Mouse (Mus musculus) erythroblast, embryonic 14.5 days (primary cell): ENCODE measurements at regions not wholly inside any gene's neighbourhood (a gene's known extent, or its start where the extent isn't known, plus 50 kb on each side); places are given as distances from the start of the nearest gene placed in this dataset.

Experiments
- GATA1 ChIP-seq: IDR thresholded peaks from 2 replicates; pipeline ENCODE4 v1.6.1; 2012; ENCODE audit warnings: low read length, inconsistent platforms, mixed read lengths
- TAL1 ChIP-seq: IDR thresholded peaks from 3 replicates; pipeline ENCODE4 v1.6.1; 2012; ENCODE audit warnings: low read length, inconsistent platforms, mixed read lengths

DNA sequence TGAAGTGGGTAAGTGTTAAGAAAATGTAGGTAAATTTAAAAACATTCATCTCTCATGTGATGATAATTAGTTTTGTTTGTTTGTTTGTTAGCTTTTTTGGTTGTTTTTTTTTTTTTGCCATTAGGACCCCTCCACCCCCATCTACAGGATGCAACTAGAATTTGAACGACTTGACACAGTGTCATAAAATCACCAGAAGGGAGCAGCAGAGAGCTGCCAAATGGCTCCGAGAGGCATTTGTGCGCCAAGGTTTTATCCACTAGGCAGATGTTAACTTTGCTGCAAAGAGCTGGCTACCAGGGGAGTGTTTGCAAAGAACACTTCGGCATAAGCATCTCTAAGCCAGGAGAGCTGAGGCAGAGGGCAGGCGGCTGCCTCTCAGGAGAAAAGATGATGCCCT is 72.7 kb upstream of the Acpp start:
- TF ChIP-seq GATA1 (no peak), TAL1 (no peak)
